Mouse (Mus musculus) mature B cell (primary cell): ENCODE measurements around the gene Anapc16.

Source experiments
- in situ Hi-C: fragments of 300-500 bp; cut with MboI; formaldehyde crosslinking; loops from 2 replicates; pipeline ENCODE4 v1.14.3; 2019

Anapc16 gene

DNA sequence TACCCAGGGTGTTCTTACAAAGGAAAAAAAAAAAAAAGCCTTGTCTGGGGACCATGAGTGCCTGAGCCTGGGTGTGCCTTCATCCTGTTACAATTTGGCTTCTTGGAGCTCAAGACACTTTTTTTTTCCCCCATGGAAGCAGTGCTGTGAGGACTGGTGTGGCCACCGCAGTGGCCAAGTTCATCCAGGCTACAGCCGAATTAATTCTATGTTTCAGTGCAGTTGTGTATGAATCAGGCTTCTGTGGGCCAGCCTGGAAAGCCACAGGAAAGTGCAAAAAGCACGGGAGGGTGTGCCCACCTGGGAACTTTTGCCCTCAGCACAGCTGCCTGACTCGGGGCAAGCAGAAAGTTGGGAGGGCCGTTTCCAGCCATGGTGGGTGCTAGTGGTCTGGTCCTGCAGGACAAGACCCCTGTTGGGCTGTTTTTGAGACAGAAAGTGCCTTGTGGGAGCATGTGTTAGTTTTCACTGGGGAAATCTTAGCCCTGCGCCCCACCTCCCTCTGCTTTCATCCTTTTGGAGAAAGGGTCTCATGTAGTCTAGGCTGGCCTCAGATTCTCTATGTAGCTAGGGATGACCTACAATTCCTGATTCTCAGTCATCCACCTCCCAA, 32.4 kb downstream of the Anapc16 start:
- in situ Hi-C loops, result no loop called here

- in situ Hi-C loops, result no loop called here
Measured at GRCm38 (mm10) chr10:59969821-59970449, 33.0 kb downstream of the Anapc16 start.

DNA sequence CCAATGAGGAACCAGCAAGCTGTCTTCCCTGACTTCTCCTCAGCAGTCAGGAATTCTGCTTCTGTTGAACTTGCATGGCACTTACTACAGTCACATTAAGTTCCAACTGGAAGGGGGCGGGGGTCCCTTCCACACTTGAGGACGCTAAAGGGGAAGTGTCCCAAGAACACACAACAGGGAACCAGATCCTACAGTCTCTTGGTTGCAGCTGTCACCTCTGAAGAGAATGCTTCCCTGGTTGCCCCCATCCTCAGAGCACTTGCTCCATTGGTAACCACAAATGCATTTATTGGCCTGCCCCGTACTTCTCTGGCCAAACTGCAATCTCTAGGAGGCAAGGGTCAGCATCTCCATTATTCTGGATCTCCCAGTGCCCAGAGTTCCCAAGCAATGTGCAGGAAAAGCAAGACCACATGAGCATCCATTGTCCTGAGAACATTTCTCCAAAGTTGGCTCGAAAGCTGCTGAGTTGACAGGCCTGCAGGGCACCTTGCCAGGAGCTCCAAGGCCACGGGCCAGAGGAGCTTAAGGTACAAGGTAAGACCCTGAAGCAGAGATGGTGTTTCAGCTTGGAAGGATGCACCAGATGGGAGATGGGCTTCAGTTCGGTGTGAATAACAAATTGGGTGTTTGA, 35.5 kb downstream of the Anapc16 start:
- in situ Hi-C loops, result no loop called here

- in situ Hi-C loops, result no loop called here
Measured at GRCm38 (mm10) chr10:59966743-59967142, 36.2 kb downstream of the Anapc16 start.

DNA sequence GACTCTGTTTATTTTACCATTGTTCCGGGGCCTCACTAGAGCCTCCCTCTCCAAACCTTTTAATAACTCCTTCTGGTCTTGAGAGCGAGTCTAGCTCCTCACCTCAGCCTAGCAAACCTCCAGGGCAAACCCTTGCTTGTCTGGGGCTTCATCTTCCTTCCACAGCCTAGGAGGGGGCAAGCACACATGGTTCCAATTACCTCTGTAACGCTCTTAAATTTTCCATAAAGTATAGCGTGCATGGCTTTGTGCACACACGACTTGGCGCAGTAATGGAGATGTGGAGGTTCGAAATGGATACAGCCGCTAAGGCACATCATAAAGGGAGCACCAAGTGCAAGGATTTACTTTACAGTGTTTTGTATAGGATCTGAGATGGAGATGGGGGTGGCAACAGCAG, 37.1 kb downstream of the Anapc16 start:
- in situ Hi-C loops, result no loop called here

GRCm38 (mm10) chr10:59965362-59965695, 37.6 kb downstream of the Anapc16 start:
- in situ Hi-C loops, result no loop called here

- in situ Hi-C loops, result no loop called here
Measured at GRCm38 (mm10) chr10:59964504-59965361, 38.2 kb downstream of the Anapc16 start.

DNA sequence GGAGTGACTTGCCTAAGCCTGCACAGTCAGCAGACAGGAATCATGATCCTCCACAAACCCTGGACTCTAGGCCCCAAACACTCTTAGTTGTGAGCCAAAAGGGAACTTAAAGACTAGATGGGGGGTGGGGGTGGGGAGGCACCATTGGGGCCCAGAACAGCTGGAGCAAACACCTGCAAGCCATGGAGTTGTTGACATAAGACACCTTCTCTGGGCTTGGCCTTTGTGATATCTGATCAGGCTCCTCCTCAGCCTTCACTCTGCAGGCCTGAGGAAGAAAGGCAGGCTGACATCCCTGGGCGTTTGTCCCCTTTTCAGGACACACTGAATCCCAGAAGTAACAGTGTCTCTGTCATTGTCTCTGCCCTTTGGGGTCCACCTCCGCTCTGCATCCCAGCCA, 39.3 kb downstream of the Anapc16 start:
- in situ Hi-C loops, result no loop called here

DNA sequence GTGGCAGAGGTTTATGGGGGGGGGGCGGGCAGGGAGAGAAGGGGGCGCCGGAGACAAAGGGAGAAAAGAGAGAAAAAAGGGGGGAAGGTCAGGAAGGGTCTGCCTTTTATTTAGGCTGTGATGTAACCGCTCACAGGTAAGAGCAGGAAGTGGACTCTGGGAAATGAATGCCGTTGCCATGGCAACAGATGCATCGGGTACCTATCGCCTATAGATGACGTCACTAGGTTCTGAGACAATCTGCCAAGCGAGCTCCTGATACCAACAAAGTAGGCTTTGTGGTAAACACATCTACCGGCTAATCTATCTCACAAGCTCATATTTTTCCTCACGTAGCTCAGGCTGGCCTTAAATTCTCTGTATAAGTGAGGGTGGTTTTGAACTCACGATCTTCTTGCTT, 43.4 kb downstream of the Anapc16 start:
- in situ Hi-C loops, result no loop called here

DNA sequence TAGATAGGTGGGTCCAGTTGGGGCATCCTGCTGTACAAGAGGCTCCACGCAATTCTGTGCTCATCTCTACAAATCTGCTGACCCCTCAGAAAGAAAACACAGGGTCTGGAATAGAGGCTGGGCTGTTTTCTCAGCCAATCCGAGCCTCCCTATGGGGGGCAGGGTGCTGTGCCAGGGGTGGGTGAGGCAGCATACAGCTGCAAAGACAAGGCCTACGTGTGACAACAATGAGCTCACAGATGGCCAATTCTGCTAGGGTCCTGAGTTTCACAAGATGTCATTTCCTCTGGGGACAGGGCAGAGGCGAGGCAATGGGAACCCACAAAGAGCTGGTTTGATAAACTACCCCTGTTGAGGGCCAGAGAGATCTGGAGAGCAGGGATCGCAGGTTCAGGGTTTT, 44.5 kb downstream of the Anapc16 start:
- in situ Hi-C loops, result no loop called here

GRCm38 (mm10) chr10:59957171-59958149, 45.5 kb downstream of the Anapc16 start:
- in situ Hi-C loops, result no loop called here

DNA sequence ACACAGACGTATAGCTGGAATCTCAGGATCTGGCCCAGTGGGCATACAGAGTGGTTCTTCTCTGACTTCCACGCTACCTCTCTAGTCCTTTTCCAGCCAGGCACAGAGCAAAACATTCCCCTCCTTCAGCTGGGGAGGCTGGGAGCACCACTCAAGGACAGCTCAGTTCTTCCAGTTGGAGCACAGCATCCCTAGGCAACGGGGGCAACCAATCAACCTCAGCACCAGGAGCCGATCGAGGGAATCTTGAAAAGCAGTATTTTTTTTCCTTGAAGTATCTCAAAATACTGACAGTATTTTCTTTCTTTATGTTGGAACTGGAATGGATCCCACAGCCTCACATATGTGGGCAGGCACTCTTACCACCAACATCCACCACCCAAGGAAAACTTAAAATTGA, 46.3 kb downstream of the Anapc16 start:
- in situ Hi-C loops, result no loop called here

DNA sequence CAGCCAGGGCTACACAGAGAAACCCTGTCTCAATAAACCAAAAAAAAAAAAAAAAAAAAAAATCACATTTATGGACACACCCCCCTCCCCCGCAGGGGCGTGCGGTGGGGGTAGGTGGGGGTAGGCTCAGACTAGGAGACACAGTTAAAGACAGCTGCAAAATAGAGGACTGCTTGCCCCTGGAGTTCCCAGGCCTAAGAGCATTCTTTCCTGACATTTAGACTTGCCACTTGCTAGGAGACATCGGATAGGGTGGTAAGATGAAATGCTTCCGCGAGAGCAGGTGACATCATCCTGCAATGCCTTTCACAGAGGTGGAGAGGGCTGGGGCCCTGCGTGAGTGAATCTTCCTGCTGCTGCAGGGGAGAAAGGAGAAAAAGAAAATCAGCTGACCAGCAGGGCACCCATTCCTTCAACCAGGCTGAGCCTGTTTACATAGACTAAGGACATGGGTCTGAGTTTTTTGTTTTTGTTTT, 49.3 kb downstream of the Anapc16 start:
- in situ Hi-C loops, result no loop called here

- in situ Hi-C loops, result no loop called here
Measured at GRCm38 (mm10) chr10:59952781-59953563, 50.0 kb downstream of the Anapc16 start.

- in situ Hi-C loops, result no loop called here
Measured at GRCm38 (mm10) chr10:59952152-59952780, 50.7 kb downstream of the Anapc16 start.

- in situ Hi-C loops, result no loop called here
Measured at GRCm38 (mm10) chr10:59951211-59952151, 51.5 kb downstream of the Anapc16 start, which contains the start of gene Ddit4. Gene Ddit4 (minus strand): TSS chr10:59951834.

DNA sequence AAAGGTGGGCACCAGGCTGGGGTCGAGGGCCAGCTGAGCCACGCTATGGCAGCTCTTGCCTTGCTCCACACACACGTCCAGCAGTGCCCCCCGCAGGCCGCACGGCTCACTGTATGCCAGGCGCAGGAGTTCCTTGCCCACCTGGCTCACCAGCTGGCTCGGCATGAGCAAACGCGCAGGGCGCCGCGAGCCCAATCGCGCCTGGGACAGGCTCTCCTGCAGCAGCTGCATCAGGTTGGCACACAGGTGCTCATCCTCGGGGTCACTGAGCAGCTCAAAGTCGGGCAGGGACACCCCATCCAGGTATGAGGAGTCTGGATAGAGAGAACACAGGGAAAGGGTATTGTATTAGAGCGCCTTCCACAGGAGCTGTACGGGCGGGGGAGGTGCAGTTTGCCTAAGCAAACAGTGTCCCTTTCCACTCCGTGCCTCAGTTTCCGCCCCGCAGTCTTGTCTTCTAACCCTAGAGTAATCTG, 52.2 kb downstream of the Anapc16 start:
- in situ Hi-C loops, result no loop called here

GRCm38 (mm10) chr10:59949783-59950605, 52.9 kb downstream of the Anapc16 start:
- in situ Hi-C loops, result loop anchor here (5.0 kb wide), 1 partner anchor 53 kb away; no protein-coding TSS in a partner anchor
